Mouse (Mus musculus) limb, embryonic 11.5 days (tissue): ENCODE measurements around the gene Tifab. TPM values are rescaled to one million over a fixed set of nuclear protein-coding genes. Genes with fewer than 3 reads are reported as not detected.

Experiments used
- ATAC-seq: fragments of 200-750 bp; cut with Nextera tagmentation; 2 replicates; pipeline ENCODE4 v1.8.0; 2017; ENCODE audit warnings: low read depth; ENCODE audit not compliant: insufficient number of reproducible peaks, low FRiP score, low TSS enrichment
- DNase-seq: peaks from one replicate; pipeline ENCODE4 v3.0.0-alpha.2; 2015; ENCODE audit warnings: low spot score
- H3K27ac ChIP-seq: fragments of 300-500 bp; sonication (generic); replicated peaks from 2 replicates; pipeline ENCODE4 v1.5.1; 2014; ENCODE audit warnings: low read depth, mild to moderate bottlenecking, low read length
- H3K27me3 ChIP-seq: fragments of 300-500 bp; sonication (generic); 2 replicates; pipeline ENCODE4 v1.6.1; 2014; ENCODE audit warnings: mild to moderate bottlenecking, low read length, mixed read lengths; ENCODE audit not compliant: control insufficient read depth, insufficient read depth
- H3K36me3 ChIP-seq: fragments of 300-500 bp; sonication (generic); 2 replicates; pipeline ENCODE4 v1.6.1; 2014; ENCODE audit warnings: mild to moderate bottlenecking, low read length, moderate library complexity, mixed read lengths; ENCODE audit not compliant: control insufficient read depth, insufficient read depth
- H3K4me1 ChIP-seq: fragments of 300-500 bp; sonication (generic); 2 replicates; pipeline ENCODE4 v1.6.1; 2014; ENCODE audit warnings: low read length, mixed read lengths; ENCODE audit not compliant: control insufficient read depth, insufficient read depth
- H3K4me2 ChIP-seq: fragments of 300-500 bp; sonication (generic); 2 replicates; pipeline ENCODE4 v1.6.1; 2014; ENCODE audit warnings: low read depth, mild to moderate bottlenecking, moderate library complexity; ENCODE audit not compliant: severe bottlenecking
- H3K4me3 ChIP-seq: fragments of 300-500 bp; sonication (generic); 2 replicates; pipeline ENCODE4 v1.5.1; 2014; ENCODE audit warnings: low read depth, low read length
- H3K9ac ChIP-seq: fragments of 300-500 bp; sonication (generic); 2 replicates; pipeline ENCODE4 v1.6.1; 2014; ENCODE audit warnings: mild to moderate bottlenecking, low read length
- H3K9me3 ChIP-seq: fragments of 300-500 bp; sonication (generic); 2 replicates; pipeline ENCODE4 v1.6.1; 2016; ENCODE audit warnings: low read length; ENCODE audit not compliant: control insufficient read depth
- WGBS: fragments of 180-500 bp; shearing (Covaris S2); extraction: QIAGEN DNeasy Blood & Tissue Kit; methylation state at CpG from one replicate; pipeline ENCODE4 v1.1.7; 2014; 5-methylcytosine and 5-hydroxymethylcytosine counted together
- polyA plus RNA-seq: library from polyadenylated mRNA; unstranded; fragments of >200 nt; fragmentation: Nextera tagmentation; extraction: Ambion mirVana; gene quantifications from 2 replicates; pipeline ENCODE4 v1.2.1, GENCODE M21; 2014

Gene Tifab
- polyA plus RNA-seq, 1 experiment from 2014 or later: 0.27 TPM

DNA sequence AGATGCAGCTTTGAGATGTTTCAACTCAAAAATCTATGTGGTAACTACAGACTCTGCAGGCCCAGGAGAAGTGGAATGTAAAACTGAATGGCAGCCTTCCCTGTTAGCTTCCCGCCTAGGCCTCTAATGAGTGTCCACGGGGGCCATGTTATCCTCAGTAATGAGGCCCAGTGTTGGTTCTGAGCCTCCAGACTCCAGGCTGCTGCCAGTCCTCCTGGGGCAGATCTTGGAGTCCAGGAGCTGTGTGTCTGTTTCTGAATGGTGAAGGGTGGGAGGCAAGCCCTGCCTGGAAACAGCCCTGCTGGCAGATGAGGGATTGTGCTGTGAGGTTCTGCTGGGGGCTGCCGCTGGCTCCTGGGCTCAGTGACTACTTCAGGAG is 10.3 kb downstream of the Tifab start:
- H3K4me2 ChIP-seq: no peak overlapping the region
- peak overlapping the region; percentile 37; the same call in 1 of the 2 replicates for H3K9ac ChIP-seq
- peak overlapping the region; percentile 96 for H3K27ac ChIP-seq
- DNase-seq: peak; percentile 63
- no peaks in the 10 kb centered on the region for H3K9me3 ChIP-seq
- H3K27me3 ChIP-seq: no peaks in the 10 kb centered on the region
- 18% methylated on average over 3 of the region's 3 CpGs for WGBS
- H3K4me3 ChIP-seq: no peak overlapping the region
- peak; percentile 23; the same call in 1 of the 2 replicates for ATAC-seq
- peaks cover 61% of the 10 kb centered on the region for H3K4me1 ChIP-seq
- no peaks in the 10 kb centered on the region for H3K36me3 ChIP-seq

DNA sequence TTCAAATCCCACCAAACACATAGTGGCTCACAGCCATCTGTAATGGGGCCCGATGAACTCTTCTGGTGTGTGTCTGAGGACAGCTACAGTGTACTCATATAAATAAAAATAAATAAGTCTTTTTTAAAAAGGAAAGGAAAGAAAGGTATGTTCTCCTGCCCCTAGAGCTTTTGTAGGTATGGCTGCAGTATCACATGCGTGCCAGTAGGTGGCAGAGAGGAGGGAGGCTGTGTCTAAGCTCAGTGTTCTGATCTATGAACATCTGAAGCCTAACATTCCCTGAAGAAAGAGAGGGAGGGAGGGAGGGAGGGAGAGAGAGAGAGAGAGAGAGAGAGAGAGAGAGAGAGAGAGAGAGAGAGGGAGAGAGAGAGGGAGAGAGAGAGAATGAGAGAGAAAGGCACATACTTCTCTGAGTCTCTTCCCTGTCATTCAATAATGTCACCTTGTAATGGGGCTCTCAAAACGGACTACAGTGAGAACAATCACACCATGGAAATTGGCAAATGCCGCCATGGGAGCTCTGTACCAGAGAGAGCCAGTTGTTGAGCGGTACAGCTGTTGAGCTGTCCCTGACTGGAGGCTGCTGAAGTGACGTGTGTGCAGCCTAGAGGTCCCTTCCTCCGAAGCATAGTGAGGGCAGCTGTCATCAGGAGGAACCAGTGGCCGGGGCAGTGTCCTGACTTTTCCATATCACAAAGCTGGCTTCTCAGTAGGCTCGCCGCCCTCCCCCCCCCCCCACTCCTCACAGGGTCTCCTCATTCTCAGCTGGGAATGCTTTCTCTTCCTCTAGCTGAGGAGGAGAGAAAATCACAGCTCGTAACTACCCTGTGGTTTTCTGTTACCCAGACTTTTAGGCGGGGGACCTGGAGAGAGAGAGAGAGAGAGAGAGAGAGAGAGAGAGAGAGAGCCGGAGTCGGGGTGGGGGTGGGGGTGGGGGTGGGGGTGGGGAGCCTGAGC is 11.0 kb downstream of the Tifab start:
- H3K27ac ChIP-seq: peak overlapping the region; percentile 96
- H3K4me3 ChIP-seq: no peak overlapping the region
- 15% methylated on average over 14 of the region's 14 CpGs for WGBS
- no peaks in the 10 kb centered on the region for H3K36me3 ChIP-seq
- H3K27me3 ChIP-seq: no peaks in the 10 kb centered on the region
- peak overlapping the region; percentile 3; the same call in 1 of the 2 replicates for H3K4me2 ChIP-seq
- no peaks in the 10 kb centered on the region for H3K9me3 ChIP-seq
- H3K4me1 ChIP-seq: peaks cover 64% of the 10 kb centered on the region
- ATAC-seq (peak; percentile 58; the same call in 1 of the 2 replicates), DNase-seq (peak; percentile 63)
- no peak overlapping the region for H3K9ac ChIP-seq

DNA sequence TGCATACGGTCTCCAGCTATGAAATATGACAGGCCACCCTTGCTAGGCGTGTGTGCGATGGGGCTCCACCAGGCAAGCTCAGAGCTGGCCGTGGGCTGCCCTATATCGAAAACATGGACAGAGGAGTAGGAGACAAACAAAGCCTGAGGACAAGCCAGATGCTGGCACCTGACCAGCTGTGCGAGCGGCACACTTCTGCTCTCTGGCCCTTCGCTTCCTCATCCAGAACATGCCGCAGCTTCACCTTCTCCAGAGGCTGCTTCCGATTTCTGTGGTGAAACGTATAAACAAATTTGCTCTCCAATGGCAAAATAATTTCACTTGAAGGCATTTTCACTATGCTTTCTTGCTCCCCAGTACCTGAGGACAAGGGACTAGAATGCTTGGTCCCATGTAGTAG is 13.1 kb downstream of the Tifab start:
- H3K4me3 ChIP-seq: no peak overlapping the region
- H3K36me3 ChIP-seq: no peaks in the 10 kb centered on the region
- H3K9me3 ChIP-seq: no peaks in the 10 kb centered on the region
- no peak for DNase-seq
- no peak overlapping the region for H3K4me2 ChIP-seq
- peaks cover 64% of the 10 kb centered on the region for H3K4me1 ChIP-seq
- H3K9ac ChIP-seq: no peak overlapping the region
- ATAC-seq: no peak
- peak overlapping the region; percentile 90 for H3K27ac ChIP-seq
- WGBS: 89% methylated on average over 11 of the region's 11 CpGs
- no peaks in the 10 kb centered on the region for H3K27me3 ChIP-seq

DNA sequence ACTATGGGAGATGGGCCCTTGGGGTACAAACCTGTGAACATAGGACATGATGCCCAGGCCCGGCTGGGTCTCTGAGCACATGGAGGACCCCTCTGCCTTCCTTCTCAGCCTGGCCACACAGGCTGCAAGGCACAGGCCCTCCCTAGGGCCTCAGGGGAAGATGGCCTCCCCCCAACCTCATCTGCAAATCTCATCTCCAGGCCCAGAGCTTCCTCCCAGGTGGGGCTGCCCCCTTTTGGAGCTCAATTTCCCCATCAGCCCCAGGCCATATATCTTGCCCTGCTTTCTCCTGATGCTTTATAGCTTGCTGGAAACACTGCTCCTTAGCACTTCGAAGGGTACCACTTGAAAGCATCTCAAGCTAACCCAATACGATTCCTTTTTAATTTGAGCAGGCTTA is 14.3 kb downstream of the Tifab start:
- 45% methylated on average over 3 of the region's 3 CpGs for WGBS
- Histone ChIP-seq H3K9me3 (no peaks in the 10 kb centered on the region), H3K4me3 (no peak overlapping the region), H3K27ac (peak overlapping the region; percentile 60), H3K4me1 (peaks cover 64% of the 10 kb centered on the region), H3K9ac (no peak overlapping the region), H3K36me3 (no peaks in the 10 kb centered on the region), H3K27me3 (no peaks in the 10 kb centered on the region), H3K4me2 (no peak overlapping the region)
- DNase-seq (peak; percentile 52), ATAC-seq (no peak)

DNA sequence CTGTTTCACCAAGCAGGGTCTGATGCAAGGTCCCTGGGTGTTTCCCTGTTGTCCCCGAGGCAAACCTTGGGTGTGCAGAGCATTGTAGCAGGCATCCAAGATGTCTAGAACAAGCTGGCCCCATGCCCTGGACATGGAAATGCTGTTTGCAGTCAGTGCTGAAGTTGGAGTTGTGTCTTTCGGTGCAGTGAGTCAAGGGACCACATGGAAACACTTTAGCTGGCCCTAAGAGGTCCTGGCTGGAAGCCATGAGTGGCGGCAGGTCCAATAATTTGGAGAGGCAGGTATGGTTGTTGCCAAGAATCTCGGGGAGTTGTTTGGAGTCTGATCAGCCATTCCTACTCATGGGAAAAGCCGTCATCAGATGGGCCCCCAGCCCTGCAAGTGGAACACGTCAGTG is 14.9 kb downstream of the Tifab start:
- H3K36me3 ChIP-seq: no peaks in the 10 kb centered on the region
- no peaks in the 10 kb centered on the region for H3K9me3 ChIP-seq
- H3K4me1 ChIP-seq: peaks cover 64% of the 10 kb centered on the region
- DNase-seq (no peak), ATAC-seq (no peak)
- no peaks in the 10 kb centered on the region for H3K27me3 ChIP-seq
- no peak overlapping the region for H3K4me2 ChIP-seq
- WGBS: 55% methylated on average over 6 of the region's 6 CpGs
- peak overlapping the region; percentile 60 for H3K27ac ChIP-seq
- H3K9ac ChIP-seq: no peak overlapping the region
- no peak overlapping the region for H3K4me3 ChIP-seq

DNA sequence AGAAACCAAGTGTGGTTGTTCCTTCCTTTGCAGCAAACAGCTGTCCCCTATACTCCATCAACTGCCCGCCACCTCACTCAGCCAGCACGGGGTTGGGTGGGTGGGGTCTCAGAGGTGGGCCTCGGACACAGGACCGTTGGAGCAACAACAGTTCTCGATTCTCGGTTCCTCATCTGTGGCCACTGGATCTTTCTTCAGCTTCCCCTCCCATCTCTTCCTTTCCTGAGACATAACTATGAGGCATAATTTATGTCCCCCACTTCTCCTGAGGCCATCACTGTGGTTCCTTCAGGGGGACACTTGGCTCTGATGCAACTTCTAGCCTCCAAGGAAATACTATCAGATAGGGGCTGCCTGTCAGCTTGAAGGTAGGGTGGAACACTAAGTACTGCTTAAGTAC is 15.8 kb downstream of the Tifab start:
- 77% methylated on average over 6 of the region's 6 CpGs for WGBS
- ATAC-seq (no peak), DNase-seq (no peak)
- H3K4me1 ChIP-seq: peaks cover 65% of the 10 kb centered on the region
- H3K9ac ChIP-seq: no peak overlapping the region
- H3K27me3 ChIP-seq: no peaks in the 10 kb centered on the region
- H3K4me3 ChIP-seq: no peak overlapping the region
- H3K4me2 ChIP-seq: no peak overlapping the region
- no peaks in the 10 kb centered on the region for H3K9me3 ChIP-seq
- no peaks in the 10 kb centered on the region for H3K36me3 ChIP-seq
- H3K27ac ChIP-seq: peak overlapping the region; percentile 45

DNA sequence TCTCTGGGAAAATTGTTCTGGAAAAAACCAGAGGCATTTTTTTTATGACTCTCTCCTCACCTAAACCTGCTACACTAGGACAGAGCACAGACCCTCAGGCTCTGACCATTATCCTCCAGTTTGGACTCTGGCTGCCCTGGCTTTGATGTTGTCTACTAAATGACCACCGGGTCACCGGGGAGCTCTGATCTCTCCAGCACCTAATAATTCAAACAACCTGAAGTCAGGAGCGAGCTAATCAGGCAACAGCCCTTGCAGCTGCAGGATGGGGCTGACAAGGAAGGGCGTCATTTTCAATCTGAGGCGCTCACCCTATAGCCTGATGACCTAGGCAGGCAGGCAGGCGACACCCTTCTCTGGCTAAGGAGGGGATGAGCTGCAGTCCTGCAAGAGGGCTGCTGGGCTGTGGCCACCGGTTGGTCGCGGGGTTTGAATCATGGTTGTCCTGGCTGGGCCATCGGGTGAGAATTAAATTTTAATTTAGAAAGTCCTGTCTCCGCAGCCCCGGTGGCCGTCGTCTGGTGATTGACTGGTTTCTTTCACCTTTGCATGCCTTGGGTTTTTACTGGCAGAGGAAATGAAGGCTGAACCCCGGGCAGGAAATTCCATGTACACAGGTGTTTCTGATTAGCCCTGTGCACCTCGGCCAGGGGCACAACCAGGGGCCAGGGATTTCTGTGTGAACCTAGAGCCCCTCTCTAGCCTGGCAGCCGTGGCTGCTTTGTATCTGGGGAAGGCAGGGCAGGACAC is 18.9 kb downstream of the Tifab start:
- DNase-seq: peak; percentile 88
- Histone ChIP-seq H3K27ac (peak overlapping the region; percentile 90), H3K4me2 (peak overlapping the region; percentile 34), H3K4me3 (no peak overlapping the region), H3K27me3 (no peaks in the 10 kb centered on the region), H3K9me3 (no peaks in the 10 kb centered on the region), H3K36me3 (no peaks in the 10 kb centered on the region), H3K4me1 (peaks cover 70% of the 10 kb centered on the region), H3K9ac (peak overlapping the region; percentile 50; the same call in 1 of the 2 replicates)
- WGBS: 3% methylated on average over 17 of the region's 17 CpGs
- peak; percentile 83 for ATAC-seq

DNA sequence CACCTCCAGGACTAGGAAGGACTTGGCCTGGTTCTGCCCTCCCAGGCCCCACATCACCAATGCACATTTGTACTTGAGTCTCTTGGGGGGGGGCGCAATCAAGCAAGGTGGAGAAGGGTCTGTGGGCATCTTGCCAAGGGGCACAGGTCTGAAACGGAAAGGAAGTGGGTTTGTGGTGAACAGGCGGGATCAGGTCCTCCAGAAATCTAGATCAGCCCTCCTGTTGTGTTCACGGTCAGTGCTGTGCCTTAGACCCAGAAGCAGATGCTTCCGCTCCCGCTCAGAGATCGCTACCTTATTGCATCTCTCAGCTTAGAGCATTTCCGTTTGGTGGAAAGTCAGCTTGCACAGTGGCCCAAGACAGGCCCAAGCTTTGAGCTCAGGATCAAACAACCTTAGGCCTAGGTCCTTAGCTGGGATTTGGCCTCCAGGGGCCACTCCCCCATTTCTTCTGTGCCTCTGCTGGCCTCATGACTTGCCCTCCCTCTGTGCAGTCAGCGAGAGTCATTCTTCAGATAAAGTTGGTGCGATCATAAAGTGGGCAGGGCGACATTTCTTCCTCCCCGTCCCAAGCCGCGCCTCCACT is 19.6 kb downstream of the Tifab start:
- peak; percentile 58 for ATAC-seq
- H3K9ac ChIP-seq: 0 out of 2 replicates have a peak overlapping the region, but pooled peaks have one; percentile 22
- 9% methylated on average over 14 of the region's 14 CpGs for WGBS

More for the DNA sequence above, 19.6 kb downstream of the Tifab start:
- Histone ChIP-seq H3K4me1 (peaks cover 64% of the 10 kb centered on the region), H3K4me2 (peak overlapping the region; percentile 34), H3K4me3 (no peak overlapping the region), H3K27ac (peak overlapping the region; percentile 90), H3K36me3 (no peaks in the 10 kb centered on the region), H3K9me3 (no peaks in the 10 kb centered on the region), H3K27me3 (no peaks in the 10 kb centered on the region)
- peak; percentile 79 for DNase-seq
